ENCODE assay signal across 16 mouse cellular contexts in genomic region chr3:29619586-29619985, GRCm38 (mm10).
DNase-seq lines count a peak whose midpoint lies in the region.
"Had no signal": no experiment of that assay in that cellular context is flagged by ENCODE, and none has a peak within 500 bp of the region (broad histone marks: within the 10 kb centered on the region; RNA-seq: fewer than 3 reads in every experiment).

No protein-coding gene starts in this region.

- peak; percentile 29 for DNase-seq in heart, adult 11 months
- no peak for DNase-seq in heart, postnatal 36 days
- DNase-seq in layer of hippocampus, adult 9-10 months (ENCODE audit: low spot score) = peak; percentile 21
- no peak for DNase-seq in layer of hippocampus, postnatal 25 days (ENCODE audit: extremely low spot score in 1 of 2, low spot score in 1 of 2)
- peak; percentile 17 for DNase-seq in brain, adult 2 months (ENCODE audit: low read depth, low spot score)
- DNase-seq: adrenal gland, adult 8-10 months; adrenal gland, postnatal 14 days; adrenal gland, postnatal 36 days; B cell, adult 2 months; cerebellum, adult 11 months; cerebellum, adult 18-20 months; cerebellum, adult 8-10 months; cerebellum, adult 9-11 months; cerebellum, postnatal 14 days; cerebellum, postnatal 36 days; embryo, embryonic 11 days had no signal

- intact Hi-C loops in heart, postnatal 36 days (cut with DNase I) = no loop called here

Comparison
In these comparisons a context has a peak if more than half of its experiments do, and no peak if none do; other contexts are left out.
1. DNase-seq: peak in heart, adult 11 months (single experiment), layer of hippocampus, adult 9-10 months (single experiment) and brain, adult 2 months (single experiment); none in heart, postnatal 36 days (0 of 2) and layer of hippocampus, postnatal 25 days (0 of 2).